Mouse (Mus musculus): Measurements from ENCODE around the gene Cbwd1. TPM values are rescaled to one million over a fixed set of nuclear protein-coding genes. Genes with fewer than 3 reads are reported as not detected.

The Cbwd1 gene
- 20.7 and 20.8 TPM in 2 replicates for polyA plus RNA-seq (2014; fragmentation: Nextera tagmentation; extraction: Ambion mirVana)

DNA sequence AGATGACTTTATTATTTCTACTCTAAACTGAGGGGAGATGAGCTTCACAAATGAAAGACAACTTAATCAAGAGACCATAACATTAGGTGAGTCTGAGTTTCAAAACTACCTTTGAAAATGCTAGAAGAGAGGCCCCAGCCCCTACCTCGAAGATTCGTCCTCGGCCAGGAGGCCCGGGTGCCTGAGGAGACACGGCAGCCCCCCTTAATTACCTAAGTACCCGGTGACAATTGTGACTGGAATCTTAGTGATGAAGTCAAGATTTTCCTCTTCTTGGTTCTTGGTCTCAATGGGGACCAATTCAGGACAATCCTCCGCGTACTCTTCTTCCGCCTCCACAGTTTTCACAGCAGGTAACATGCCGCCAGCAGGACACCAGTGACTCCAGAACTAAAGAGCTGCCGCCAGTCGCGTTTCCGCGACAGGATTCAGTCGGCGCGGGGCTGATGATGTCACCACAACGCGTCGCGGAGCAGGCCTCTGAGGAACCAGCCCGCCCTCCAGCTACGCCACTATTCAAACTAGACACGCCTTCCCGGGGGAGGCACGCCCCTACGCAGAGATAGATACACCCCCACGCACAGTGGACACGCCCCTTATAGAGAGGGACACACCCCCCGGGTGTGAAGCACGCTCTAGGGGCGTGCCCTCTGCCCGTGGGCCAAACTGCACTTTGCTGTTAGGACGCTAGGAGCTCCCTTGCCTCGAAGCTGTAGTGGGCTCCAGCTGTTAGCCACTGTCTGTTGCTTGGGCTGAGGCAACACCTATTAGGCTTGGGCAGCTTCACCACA is at the start of gene Cbwd1:
Gene Cbwd1 (minus strand): TSS at position 439 of the 791 bp plus-strand sequence.
- no peaks in the 10 kb centered on the region for H3K9me3 ChIP-seq (ENCODE audit: control insufficient read depth, low read length)

DNA sequence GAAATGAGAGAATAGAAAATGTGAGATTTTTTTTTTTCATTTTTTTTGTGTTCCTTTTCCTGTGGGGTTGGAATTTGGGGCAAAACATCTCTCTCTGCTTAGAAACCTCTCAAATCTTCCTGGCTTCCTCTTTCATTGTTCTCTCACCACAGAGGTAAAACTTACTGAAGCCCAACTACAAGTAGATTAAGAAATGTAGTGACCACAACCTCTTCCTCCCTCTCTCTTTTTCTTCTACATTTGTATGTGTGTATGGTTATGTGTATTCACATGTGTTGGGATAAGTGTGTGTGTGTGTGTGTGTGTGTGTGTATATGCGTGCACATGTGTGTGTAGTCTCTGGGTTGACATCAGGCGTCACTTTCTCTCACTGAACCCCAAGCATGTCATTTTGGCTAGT is 47.1 kb upstream of the Cbwd1 start:
- no peak overlapping the region for H3K9ac ChIP-seq (ENCODE audit: low read length)
- H3K27me3 ChIP-seq (ENCODE audit: control insufficient read depth, insufficient read depth, low read length) = no peaks in the 10 kb centered on the region
- no peak overlapping the region for H3K27ac ChIP-seq (ENCODE audit: low read depth, low read length)
- no peaks in the 10 kb centered on the region for H3K4me1 ChIP-seq (ENCODE audit: control insufficient read depth, insufficient read depth, low read length)
- ATAC-seq (ENCODE audit: insufficient read depth, low FRiP score, low TSS enrichment) = no peak
- WGBS = 88% methylated on average over 2 of the region's 2 CpGs
- H3K9me3 ChIP-seq (ENCODE audit: control insufficient read depth, low read length) = no peaks in the 10 kb centered on the region
- H3K4me2 ChIP-seq (ENCODE audit: low read depth) = no peak overlapping the region
- H3K4me3 ChIP-seq (ENCODE audit: low read depth, low read length) = no peak overlapping the region
- no peaks in the 10 kb centered on the region for H3K36me3 ChIP-seq (ENCODE audit: control insufficient read depth, insufficient read depth, low read length)
- no peak for DNase-seq (ENCODE audit: low spot score)

More for the DNA sequence above, at the start of gene Cbwd1:
- peak; percentile 99 for ATAC-seq (ENCODE audit: insufficient read depth, low FRiP score, low TSS enrichment)
- Histone ChIP-seq H3K4me3 (ENCODE audit: low read depth, low read length) (peak within 1 kb of the TSS; percentile 64), H3K36me3 (ENCODE audit: control insufficient read depth, insufficient read depth, low read length) (no peaks in the 10 kb centered on the region), H3K4me1 (ENCODE audit: control insufficient read depth, insufficient read depth, low read length) (no peaks in the 10 kb centered on the region), H3K27ac (ENCODE audit: low read depth, low read length) (no peak within 1 kb of the TSS), H3K27me3 (ENCODE audit: control insufficient read depth, insufficient read depth, low read length) (no peaks in the 10 kb centered on the region), H3K9ac (ENCODE audit: low read length) (peak within 1 kb of the TSS; percentile 71), H3K4me2 (ENCODE audit: low read depth) (peak within 1 kb of the TSS; percentile 45)
- WGBS = 0% methylated on average over 36 of the region's 36 CpGs
- peak; percentile 99 for DNase-seq (ENCODE audit: low spot score)

DNA sequence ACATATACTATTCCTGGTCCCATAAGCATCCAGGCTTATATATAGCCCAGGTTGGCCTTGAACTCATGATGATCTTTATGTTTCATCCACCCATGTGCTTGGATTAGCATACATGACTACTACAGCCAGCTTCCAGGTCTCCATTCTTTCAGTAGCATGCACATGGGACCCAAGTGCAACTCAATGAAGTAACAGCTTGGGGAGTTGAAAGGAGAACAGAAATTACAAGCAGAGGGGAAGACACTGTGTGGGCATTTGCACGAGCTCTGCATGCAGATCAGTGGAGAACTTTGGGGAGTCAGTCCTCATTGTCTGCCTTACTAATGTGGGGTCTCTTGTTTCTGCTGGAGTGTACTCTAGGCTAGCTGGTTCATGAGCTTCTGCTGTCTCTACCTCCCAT is 45.3 kb upstream of the Cbwd1 start:
- Histone ChIP-seq H3K4me3 (ENCODE audit: low read depth, low read length) (no peak overlapping the region), H3K9ac (ENCODE audit: low read length) (no peak overlapping the region), H3K27ac (ENCODE audit: low read depth, low read length) (no peak overlapping the region), H3K27me3 (ENCODE audit: control insufficient read depth, insufficient read depth, low read length) (no peaks in the 10 kb centered on the region), H3K36me3 (ENCODE audit: control insufficient read depth, insufficient read depth, low read length) (no peaks in the 10 kb centered on the region), H3K9me3 (ENCODE audit: control insufficient read depth, low read length) (no peaks in the 10 kb centered on the region), H3K4me2 (ENCODE audit: low read depth) (no peak overlapping the region), H3K4me1 (ENCODE audit: control insufficient read depth, insufficient read depth, low read length) (no peaks in the 10 kb centered on the region)
- 85% methylated on average over 1 of the region's 1 CpGs for WGBS
- no peak for ATAC-seq (ENCODE audit: insufficient read depth, low FRiP score, low TSS enrichment)
- no peak for DNase-seq (ENCODE audit: low spot score)

DNA sequence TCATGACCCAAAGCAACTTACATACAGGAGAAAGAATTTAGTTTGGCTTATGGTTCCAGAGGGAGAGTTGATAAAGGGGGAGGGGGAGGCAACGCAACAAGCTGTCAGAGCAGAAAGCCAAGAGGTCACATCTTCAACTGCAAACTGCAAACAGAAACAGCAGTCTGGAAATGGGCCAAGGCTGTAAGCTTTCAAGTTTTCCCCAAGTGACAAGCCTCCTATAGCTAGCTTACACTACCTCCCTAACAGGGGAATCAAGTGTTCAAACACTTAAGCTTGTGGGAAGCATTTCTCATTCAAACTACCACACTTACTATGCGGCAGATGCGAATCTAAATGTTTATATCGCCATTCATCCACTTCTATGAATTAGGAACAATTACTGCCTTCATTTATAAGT is 42.4 kb upstream of the Cbwd1 start:
- ATAC-seq (ENCODE audit: insufficient read depth, low FRiP score, low TSS enrichment) = no peak
- Histone ChIP-seq H3K27ac (ENCODE audit: low read depth, low read length) (no peak overlapping the region), H3K4me1 (ENCODE audit: control insufficient read depth, insufficient read depth, low read length) (no peaks in the 10 kb centered on the region), H3K36me3 (ENCODE audit: control insufficient read depth, insufficient read depth, low read length) (no peaks in the 10 kb centered on the region), H3K27me3 (ENCODE audit: control insufficient read depth, insufficient read depth, low read length) (peaks cover 26% of the 10 kb centered on the region), H3K4me2 (ENCODE audit: low read depth) (no peak overlapping the region), H3K4me3 (ENCODE audit: low read depth, low read length) (no peak overlapping the region), H3K9me3 (ENCODE audit: control insufficient read depth, low read length) (no peaks in the 10 kb centered on the region), H3K9ac (ENCODE audit: low read length) (no peak overlapping the region)
- 79% methylated on average over 4 of the region's 4 CpGs for WGBS
- no peak for DNase-seq (ENCODE audit: low spot score)

DNA sequence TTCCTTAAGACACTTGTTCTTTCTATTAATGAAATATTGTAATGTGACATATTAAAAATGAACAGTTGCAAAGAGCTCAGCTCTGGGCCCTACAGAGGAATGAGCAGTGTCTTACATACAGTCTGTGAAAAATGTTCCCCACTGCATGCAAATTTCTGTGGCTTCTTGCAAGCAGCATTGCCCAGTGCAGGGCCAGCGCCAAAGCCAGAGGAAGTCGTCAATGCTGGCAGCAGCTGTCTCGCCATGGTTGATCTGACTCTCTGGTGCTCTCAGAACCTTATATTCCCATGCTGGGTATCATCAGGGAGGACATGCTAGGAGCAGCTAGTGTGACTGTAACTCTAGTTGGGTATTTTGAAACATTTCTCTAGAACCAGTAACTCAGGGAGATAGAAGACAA is 41.4 kb upstream of the Cbwd1 start:
- no peaks in the 10 kb centered on the region for H3K4me1 ChIP-seq (ENCODE audit: control insufficient read depth, insufficient read depth, low read length)
- no peaks in the 10 kb centered on the region for H3K9me3 ChIP-seq (ENCODE audit: control insufficient read depth, low read length)
- 81% methylated on average over 3 of the region's 3 CpGs for WGBS
- peaks cover 28% of the 10 kb centered on the region for H3K27me3 ChIP-seq (ENCODE audit: control insufficient read depth, insufficient read depth, low read length)
- no peak overlapping the region for H3K27ac ChIP-seq (ENCODE audit: low read depth, low read length)
- no peak for DNase-seq (ENCODE audit: low spot score)
- H3K36me3 ChIP-seq (ENCODE audit: control insufficient read depth, insufficient read depth, low read length) = no peaks in the 10 kb centered on the region
- H3K4me2 ChIP-seq (ENCODE audit: low read depth) = no peak overlapping the region
- no peak for ATAC-seq (ENCODE audit: insufficient read depth, low FRiP score, low TSS enrichment)
- H3K4me3 ChIP-seq (ENCODE audit: low read depth, low read length) = no peak overlapping the region
- H3K9ac ChIP-seq (ENCODE audit: low read length) = no peak overlapping the region

DNA sequence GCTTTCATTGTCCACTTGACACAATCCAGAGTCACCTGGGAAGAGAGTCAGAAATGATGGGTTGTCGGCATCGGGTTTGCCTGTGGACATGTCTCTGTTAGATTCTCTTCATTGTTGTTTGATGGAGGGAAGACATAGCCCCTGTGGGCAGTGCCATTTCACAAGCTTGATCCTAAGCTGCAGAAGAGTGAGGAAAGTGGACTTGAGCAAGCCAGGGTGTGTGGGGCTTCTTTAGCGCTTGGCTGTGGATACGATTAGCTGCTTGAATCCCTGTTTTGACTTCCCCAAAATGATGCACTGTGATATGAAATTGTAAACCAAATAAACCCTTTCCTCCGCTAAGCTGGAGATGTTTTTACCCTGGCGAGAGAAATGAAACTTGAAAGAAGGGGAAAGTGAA is 40.6 kb upstream of the Cbwd1 start:
- Histone ChIP-seq H3K36me3 (ENCODE audit: control insufficient read depth, insufficient read depth, low read length) (no peaks in the 10 kb centered on the region), H3K9ac (ENCODE audit: low read length) (no peak overlapping the region), H3K4me1 (ENCODE audit: control insufficient read depth, insufficient read depth, low read length) (no peaks in the 10 kb centered on the region), H3K27me3 (ENCODE audit: control insufficient read depth, insufficient read depth, low read length) (peaks cover 31% of the 10 kb centered on the region), H3K27ac (ENCODE audit: low read depth, low read length) (no peak overlapping the region), H3K4me2 (ENCODE audit: low read depth) (no peak overlapping the region), H3K4me3 (ENCODE audit: low read depth, low read length) (no peak overlapping the region), H3K9me3 (ENCODE audit: control insufficient read depth, low read length) (no peaks in the 10 kb centered on the region)
- no peak for ATAC-seq (ENCODE audit: insufficient read depth, low FRiP score, low TSS enrichment)
- no peak for DNase-seq (ENCODE audit: low spot score)
- 90% methylated on average over 6 of the region's 6 CpGs for WGBS

DNA sequence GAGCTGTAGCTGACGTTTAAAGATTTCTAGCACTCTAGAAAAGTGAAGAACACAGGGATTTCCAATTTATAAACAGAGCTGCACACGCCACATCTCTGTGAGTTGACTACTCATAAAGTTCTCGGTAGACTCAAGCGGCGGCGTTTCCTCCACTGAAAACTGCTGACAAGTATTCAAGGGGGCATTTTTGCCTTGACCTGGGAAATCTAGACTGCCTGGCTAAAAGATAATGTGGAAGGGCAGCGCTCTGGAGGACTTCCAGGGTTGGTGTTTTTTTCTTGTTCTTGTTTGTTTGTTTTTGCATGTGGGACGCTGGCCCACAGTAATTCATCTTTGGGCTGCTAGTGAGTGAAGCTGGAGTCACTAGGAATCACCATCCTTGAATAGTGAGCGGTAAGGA is 38.7 kb upstream of the Cbwd1 start:
- Histone ChIP-seq H3K4me2 (ENCODE audit: low read depth) (peak overlapping the region; percentile 97), H3K4me3 (ENCODE audit: low read depth, low read length) (peak overlapping the region; percentile 62; the same call in 1 of the 2 replicates), H3K9ac (ENCODE audit: low read length) (no peak overlapping the region), H3K27me3 (ENCODE audit: control insufficient read depth, insufficient read depth, low read length) (peaks cover 35% of the 10 kb centered on the region), H3K27ac (ENCODE audit: low read depth, low read length) (no peak overlapping the region), H3K9me3 (ENCODE audit: control insufficient read depth, low read length) (no peaks in the 10 kb centered on the region), H3K4me1 (ENCODE audit: control insufficient read depth, insufficient read depth, low read length) (no peaks in the 10 kb centered on the region), H3K36me3 (ENCODE audit: control insufficient read depth, insufficient read depth, low read length) (no peaks in the 10 kb centered on the region)
- DNase-seq (ENCODE audit: low spot score) (peak; percentile 19), ATAC-seq (ENCODE audit: insufficient read depth, low FRiP score, low TSS enrichment) (no peak)
- 36% methylated on average over 9 of the region's 9 CpGs for WGBS

DNA sequence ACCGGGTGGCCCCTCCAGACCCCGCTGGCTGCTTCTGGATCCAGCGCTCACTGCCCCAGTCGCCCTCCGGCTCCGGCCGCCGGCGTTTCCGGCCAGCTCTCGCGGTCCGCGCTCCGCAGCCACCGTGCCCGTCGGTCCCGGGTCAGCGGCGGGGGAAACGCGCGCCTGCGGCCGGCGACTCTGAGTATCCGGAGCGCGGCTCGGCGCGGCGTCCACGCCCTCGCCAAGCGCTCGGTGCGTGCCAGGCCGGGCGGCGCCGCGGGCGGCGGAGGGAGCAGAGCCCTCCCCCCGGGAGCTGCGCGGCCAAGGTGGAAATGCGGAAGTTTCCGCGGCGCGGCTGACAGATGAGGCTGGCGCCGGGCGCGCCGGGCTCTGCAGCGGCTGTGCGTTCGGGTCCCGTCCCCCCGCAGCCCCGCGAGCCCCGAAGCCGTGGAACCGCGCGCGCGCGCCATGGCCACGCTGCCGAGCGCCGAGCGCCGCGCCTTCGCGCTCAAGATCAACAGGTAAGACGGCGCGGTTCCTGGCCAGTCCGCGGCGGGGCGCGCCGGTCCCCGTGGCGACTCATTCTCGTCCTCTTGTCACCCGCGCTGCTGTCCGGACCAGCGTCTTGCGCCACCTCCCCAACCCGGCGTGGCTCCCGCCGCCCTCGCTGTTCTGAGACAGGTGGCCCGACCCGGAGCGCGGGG is 37.9 kb upstream of the Cbwd1 start, which contains the start of gene Dock8:
Gene Dock8 (plus strand): TSS at position 334 of the 686 bp plus-strand sequence.
- no peak for ATAC-seq (ENCODE audit: insufficient read depth, low FRiP score, low TSS enrichment)
- Histone ChIP-seq H3K27ac (ENCODE audit: low read depth, low read length) (no peak within 1 kb of the TSS), H3K4me3 (ENCODE audit: low read depth, low read length) (peak within 1 kb of the TSS; percentile 62), H3K27me3 (ENCODE audit: control insufficient read depth, insufficient read depth, low read length) (peaks cover 35% of the 10 kb centered on the region), H3K9ac (ENCODE audit: low read length) (0 out of 2 replicates have a peak within 1 kb of the TSS, but pooled peaks have one; percentile 26), H3K9me3 (ENCODE audit: control insufficient read depth, low read length) (no peaks in the 10 kb centered on the region), H3K4me2 (ENCODE audit: low read depth) (peak within 1 kb of the TSS; percentile 97), H3K36me3 (ENCODE audit: control insufficient read depth, insufficient read depth, low read length) (no peaks in the 10 kb centered on the region), H3K4me1 (ENCODE audit: control insufficient read depth, insufficient read depth, low read length) (no peaks in the 10 kb centered on the region)
- under 1% methylated on average over 108 of the region's 109 CpGs for WGBS
- peak; percentile 55 for DNase-seq (ENCODE audit: low spot score)
